Mouse (Mus musculus): Measurements from ENCODE around the gene Atp6v0c. TPM values are rescaled to one million over a fixed set of nuclear protein-coding genes. Genes with fewer than 3 reads are reported as not detected.

Atp6v0c gene
- polyA plus RNA-seq, 1 experiment from 2014 or later: 620 TPM

DNA sequence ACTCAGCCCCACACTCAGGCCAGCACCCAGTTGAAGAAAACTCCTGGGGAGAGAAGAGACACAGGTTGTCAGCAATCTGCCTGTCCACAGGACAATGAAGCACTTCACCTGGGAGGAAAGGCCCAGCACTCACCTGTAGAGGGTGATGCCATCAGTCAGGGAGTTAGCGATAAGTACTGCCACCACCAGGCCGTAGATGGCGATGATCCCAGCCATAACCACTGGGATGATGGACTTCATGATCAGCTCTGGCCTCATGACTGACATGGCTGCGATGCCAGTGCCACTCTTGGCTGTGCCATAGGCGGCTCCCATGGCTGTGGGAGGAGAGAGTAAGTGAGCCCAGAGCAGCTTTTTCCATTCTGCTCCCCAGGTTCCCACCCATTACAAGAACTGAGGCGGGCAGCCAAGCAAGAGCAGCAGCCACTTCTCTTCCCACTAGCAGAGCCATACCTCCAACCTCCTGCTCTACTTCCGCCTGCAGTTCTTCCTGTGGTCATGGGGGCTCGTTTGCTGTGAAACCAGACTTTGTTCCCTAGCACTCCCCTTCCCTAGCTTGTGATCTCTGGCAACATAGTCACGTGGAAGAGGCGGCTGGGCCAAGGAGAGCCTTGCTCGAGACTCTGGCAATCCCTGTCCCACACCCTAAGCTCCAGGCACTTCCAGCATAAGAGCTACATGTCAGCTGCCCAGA lies 4.8 kb downstream of the Atp6v0c start:
- no peak overlapping the region for H3K27ac ChIP-seq (ENCODE audit: low read length)
- H3K9ac ChIP-seq (replicated peaks; ENCODE audit: low read depth): no peak overlapping the region
- H3K36me3 ChIP-seq (ENCODE audit: insufficient read depth, low read length): no peaks in the 10 kb centered on the region
- peaks cover 17% of the 10 kb centered on the region; the same call in 1 of the 2 replicates for H3K4me1 ChIP-seq (ENCODE audit: insufficient read depth, low read depth, low read length)
- DNase-seq (ENCODE audit: low spot score): peak; percentile 46
- no peaks in the 10 kb centered on the region for H3K27me3 ChIP-seq (replicated peaks; ENCODE audit: insufficient read depth, low read length)
- 77% methylated on average over 9 of the region's 11 CpGs for WGBS
- ATAC-seq: no peak
- no peak overlapping the region for H3K4me2 ChIP-seq (replicated peaks; ENCODE audit: low read depth, low read length)
- no peak overlapping the region for H3K4me3 ChIP-seq (ENCODE audit: low read depth, low read length)
- H3K9me3 ChIP-seq (ENCODE audit: low read length): no peaks in the 10 kb centered on the region
- no peak for TF ChIP-seq EP300 (IDR thresholded peaks at IDR 0.05)
- peak; percentile 31 for TF ChIP-seq CTCF (IDR thresholded peaks at IDR 0.05)

DNA sequence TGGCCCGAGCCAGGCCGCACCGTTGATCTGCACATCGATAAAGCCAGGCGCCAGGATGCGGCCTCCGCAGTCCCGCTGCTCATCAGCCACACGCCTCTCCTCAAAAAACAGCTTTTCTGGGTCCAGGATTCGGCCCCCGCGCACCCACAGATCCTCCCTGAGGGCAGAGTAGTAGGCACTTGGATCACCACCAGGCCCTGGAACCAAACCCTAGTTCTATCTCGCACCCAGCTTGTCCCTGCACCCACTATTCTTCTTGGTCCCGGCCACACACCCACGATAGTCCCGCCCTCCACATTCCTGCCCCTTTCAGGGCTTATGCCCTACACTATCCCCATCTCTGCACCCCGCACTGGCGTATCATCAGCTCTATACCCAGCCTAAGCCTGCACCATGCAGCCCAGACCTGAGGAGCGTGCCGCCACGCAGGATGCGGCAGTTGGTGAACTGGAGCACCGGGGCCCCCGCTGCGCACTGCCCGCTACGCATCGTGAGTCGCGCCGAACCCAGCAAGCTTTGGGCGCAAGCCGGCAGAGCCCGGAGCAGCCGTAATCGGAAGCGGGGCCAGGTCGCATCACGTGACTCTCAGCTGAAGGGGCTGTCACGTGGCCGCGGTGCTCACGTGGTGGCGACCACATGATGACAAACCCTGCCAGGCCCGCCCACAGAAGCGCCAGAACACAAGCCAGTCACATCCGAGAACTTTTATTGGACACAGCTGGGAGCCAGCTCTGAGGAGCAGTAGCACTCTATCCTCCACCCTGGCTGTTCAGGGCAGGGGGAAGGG lies 6.1 kb downstream of the Atp6v0c start, which contains the start of gene Amdhd2:
Gene Amdhd2, minus strand, starts transcription at position 591 of the 787 bp plus-strand sequence.
- no peaks in the 10 kb centered on the region for H3K27me3 ChIP-seq (replicated peaks; ENCODE audit: insufficient read depth, low read length)
- peak within 1 kb of the TSS; percentile 88 for H3K4me2 ChIP-seq (replicated peaks; ENCODE audit: low read depth, low read length)
- H3K4me3 ChIP-seq (ENCODE audit: low read depth, low read length): peak within 1 kb of the TSS; percentile 62
- under 1% methylated on average over 47 of the region's 47 CpGs for WGBS
- H3K27ac ChIP-seq (ENCODE audit: low read length): peak within 1 kb of the TSS; percentile 79
- no peaks in the 10 kb centered on the region for H3K36me3 ChIP-seq (ENCODE audit: insufficient read depth, low read length)
- H3K4me1 ChIP-seq (ENCODE audit: insufficient read depth, low read depth, low read length): peaks cover 17% of the 10 kb centered on the region; the same call in 1 of the 2 replicates
- DNase-seq (ENCODE audit: low spot score) (peak; percentile 97), ATAC-seq (peak; percentile 91)
- no peaks in the 10 kb centered on the region for H3K9me3 ChIP-seq (ENCODE audit: low read length)
- TF ChIP-seq EP300 (IDR thresholded peaks at IDR 0.05) (no peak), CTCF (IDR thresholded peaks at IDR 0.05) (no peak)
- peak within 1 kb of the TSS; percentile 58 for H3K9ac ChIP-seq (replicated peaks; ENCODE audit: low read depth)

DNA sequence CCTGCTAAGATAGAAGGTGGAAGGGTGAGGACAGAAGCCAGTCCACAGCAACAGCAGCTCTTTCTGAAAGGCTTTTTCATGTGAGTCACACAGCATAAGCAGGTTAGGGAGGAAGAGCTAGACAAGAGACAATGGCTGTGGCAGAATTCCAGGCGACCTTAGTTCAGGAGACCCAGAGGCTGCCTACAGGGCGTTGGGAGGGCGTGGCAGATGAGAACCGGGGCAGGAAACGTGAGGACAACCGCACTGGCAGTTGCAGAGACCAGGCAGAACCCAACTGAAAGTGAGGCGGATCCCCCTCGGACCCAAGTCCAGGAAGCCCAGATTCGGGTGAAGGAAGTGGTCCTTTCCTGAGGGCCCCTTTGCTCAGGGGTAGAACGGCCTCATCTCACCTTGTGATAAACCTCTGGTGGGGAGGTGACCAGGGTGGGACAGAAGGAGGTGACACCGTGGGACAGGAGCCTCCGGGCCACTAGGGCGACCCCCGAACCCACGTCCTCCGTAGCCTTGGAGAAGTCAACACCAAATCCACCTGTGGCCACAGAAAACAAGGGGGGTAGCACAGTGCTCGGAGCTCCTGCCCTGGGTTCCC lies 6.8 kb downstream of the Atp6v0c start:
- WGBS: 14% methylated on average over 17 of the region's 17 CpGs
- H3K27ac ChIP-seq (ENCODE audit: low read length): peak overlapping the region; percentile 79
- peak overlapping the region; percentile 62 for H3K4me3 ChIP-seq (ENCODE audit: low read depth, low read length)
- DNase-seq (ENCODE audit: low spot score): peak; percentile 70
- peak overlapping the region; percentile 58 for H3K9ac ChIP-seq (replicated peaks; ENCODE audit: low read depth)
- no peak for ATAC-seq
- TF ChIP-seq EP300 (IDR thresholded peaks at IDR 0.05): no peak
- peaks cover 11% of the 10 kb centered on the region; the same call in 1 of the 2 replicates for H3K4me1 ChIP-seq (ENCODE audit: insufficient read depth, low read depth, low read length)
- H3K36me3 ChIP-seq (ENCODE audit: insufficient read depth, low read length): no peaks in the 10 kb centered on the region
- H3K27me3 ChIP-seq (replicated peaks; ENCODE audit: insufficient read depth, low read length): no peaks in the 10 kb centered on the region
- peak overlapping the region; percentile 88 for H3K4me2 ChIP-seq (replicated peaks; ENCODE audit: low read depth, low read length)
- H3K9me3 ChIP-seq (ENCODE audit: low read length): no peaks in the 10 kb centered on the region

DNA sequence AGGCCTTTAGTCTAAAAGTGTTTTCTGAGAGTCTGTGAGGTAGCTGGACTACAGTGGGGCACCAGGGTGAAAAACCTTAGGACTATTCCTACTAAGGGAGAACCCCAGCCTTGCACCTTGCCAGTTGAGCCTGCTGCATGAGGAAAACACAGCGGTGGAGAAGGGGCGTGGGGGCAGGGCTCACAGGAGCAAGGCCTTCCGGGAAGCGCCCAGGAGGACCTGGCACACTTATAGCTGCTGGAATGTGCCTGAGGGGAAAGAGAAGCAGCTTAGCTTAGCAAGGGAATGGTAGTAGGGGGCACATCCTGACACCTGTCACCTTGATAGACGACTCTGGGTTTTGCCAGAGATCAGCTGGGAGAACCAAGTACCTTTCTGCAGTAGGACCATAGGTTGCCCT lies 8.0 kb downstream of the Atp6v0c start:
- no peak for ATAC-seq
- H3K9ac ChIP-seq (replicated peaks; ENCODE audit: low read depth): 0 out of 2 replicates have a peak overlapping the region, but pooled peaks have one; percentile 8
- H3K36me3 ChIP-seq (ENCODE audit: insufficient read depth, low read length): no peaks in the 10 kb centered on the region
- no peak overlapping the region for H3K4me3 ChIP-seq (ENCODE audit: low read depth, low read length)
- H3K4me2 ChIP-seq (replicated peaks; ENCODE audit: low read depth, low read length): no peak overlapping the region
- no peak overlapping the region; the same call in 1 of the 2 replicates for H3K27ac ChIP-seq (ENCODE audit: low read length)
- peak; percentile 49 for DNase-seq (ENCODE audit: low spot score)
- TF ChIP-seq EP300 (IDR thresholded peaks at IDR 0.05) (no peak), CTCF (IDR thresholded peaks at IDR 0.05) (no peak)
- H3K9me3 ChIP-seq (ENCODE audit: low read length): no peaks in the 10 kb centered on the region
- 75% methylated on average over 5 of the region's 5 CpGs for WGBS
- no peaks in the 10 kb centered on the region for H3K27me3 ChIP-seq (replicated peaks; ENCODE audit: insufficient read depth, low read length)
- H3K4me1 ChIP-seq (ENCODE audit: insufficient read depth, low read depth, low read length): peaks cover 11% of the 10 kb centered on the region; the same call in 1 of the 2 replicates

DNA sequence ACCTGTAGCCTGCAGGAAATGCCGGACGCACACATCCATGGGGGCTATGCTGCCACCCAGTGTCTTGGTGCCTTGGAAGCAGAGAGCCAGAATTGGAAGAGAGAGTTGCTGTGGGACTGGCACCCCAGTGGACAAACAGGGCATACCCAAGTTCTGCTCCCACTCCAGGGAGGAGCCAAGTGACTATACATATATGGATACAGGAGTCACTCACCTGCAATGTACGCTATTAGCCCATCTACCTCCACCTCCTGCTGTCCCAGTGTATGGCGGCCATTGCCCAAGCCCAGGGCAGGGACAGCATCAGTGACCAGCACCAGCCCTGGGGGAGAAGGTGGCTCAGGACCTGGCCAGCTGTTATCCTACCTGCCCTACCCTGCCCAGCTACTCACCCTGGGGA lies 12.0 kb downstream of the Atp6v0c start:
- WGBS: 98% methylated on average over 4 of the region's 4 CpGs
- no peak for ATAC-seq

DNA sequence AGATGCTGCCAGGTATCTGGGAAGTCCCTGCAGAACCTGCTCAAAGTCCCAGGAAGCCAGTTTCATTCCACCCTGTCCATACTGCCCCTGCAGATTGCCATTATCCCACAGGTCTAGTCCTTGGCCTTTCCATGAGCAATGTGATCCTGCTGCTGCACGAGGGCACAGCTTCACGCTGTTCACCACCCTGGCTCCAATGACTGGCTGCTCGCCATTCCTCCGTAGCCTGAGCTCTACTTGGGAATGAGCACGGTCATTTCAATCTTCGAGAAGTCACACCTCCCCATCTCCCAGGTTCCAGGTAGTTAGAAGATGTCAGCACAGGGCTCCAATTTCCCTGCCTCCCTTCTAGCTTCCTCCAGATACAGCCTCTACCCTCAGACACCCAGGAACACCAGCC lies 12.4 kb downstream of the Atp6v0c start:
- DNase-seq (ENCODE audit: low spot score): no peak
- no peak for TF ChIP-seq EP300 (IDR thresholded peaks at IDR 0.05)
- TF ChIP-seq CTCF (IDR thresholded peaks at IDR 0.05): no peak
- Histone ChIP-seq H3K4me1 (ENCODE audit: insufficient read depth, low read depth, low read length) (peaks cover 8% of the 10 kb centered on the region; the same call in 1 of the 2 replicates), H3K27ac (ENCODE audit: low read length) (no peak overlapping the region), H3K9me3 (ENCODE audit: low read length) (no peaks in the 10 kb centered on the region), H3K27me3 (replicated peaks; ENCODE audit: insufficient read depth, low read length) (no peaks in the 10 kb centered on the region), H3K4me3 (ENCODE audit: low read depth, low read length) (no peak overlapping the region), H3K9ac (replicated peaks; ENCODE audit: low read depth) (no peak overlapping the region), H3K4me2 (replicated peaks; ENCODE audit: low read depth, low read length) (no peak overlapping the region), H3K36me3 (ENCODE audit: insufficient read depth, low read length) (no peaks in the 10 kb centered on the region)
- ATAC-seq: no peak
- 91% methylated on average over 6 of the region's 6 CpGs for WGBS

More for the DNA sequence above, 12.0 kb downstream of the Atp6v0c start:
- Histone ChIP-seq H3K4me2 (replicated peaks; ENCODE audit: low read depth, low read length) (no peak overlapping the region), H3K9ac (replicated peaks; ENCODE audit: low read depth) (no peak overlapping the region), H3K9me3 (ENCODE audit: low read length) (no peaks in the 10 kb centered on the region), H3K36me3 (ENCODE audit: insufficient read depth, low read length) (no peaks in the 10 kb centered on the region), H3K27ac (ENCODE audit: low read length) (no peak overlapping the region), H3K4me3 (ENCODE audit: low read depth, low read length) (no peak overlapping the region), H3K4me1 (ENCODE audit: insufficient read depth, low read depth, low read length) (peaks cover 8% of the 10 kb centered on the region; the same call in 1 of the 2 replicates), H3K27me3 (replicated peaks; ENCODE audit: insufficient read depth, low read length) (no peaks in the 10 kb centered on the region)
- TF ChIP-seq CTCF (IDR thresholded peaks at IDR 0.05) (no peak), EP300 (IDR thresholded peaks at IDR 0.05) (no peak)
- no peak for DNase-seq (ENCODE audit: low spot score)
